Mouse (Mus musculus) testis, adult 2 months (tissue): ENCODE data around the gene Gm35549. TPM values are rescaled to one million over a fixed set of nuclear protein-coding genes. Genes with fewer than 3 reads are reported as not detected.

Experiments used
- H3K27ac ChIP-seq: fragments of 200-500 bp; 2 replicates; pipeline ENCODE4 v1.5.1; 2012; ENCODE audit warnings: low read depth, low read length; ENCODE audit not compliant: control insufficient read depth, insufficient read depth
- H3K27me3 ChIP-seq: fragments of 200-500 bp; 2 replicates; pipeline ENCODE4 v1.6.1; 2012; ENCODE audit warnings: mild to moderate bottlenecking, low read length, moderate library complexity; ENCODE audit not compliant: control insufficient read depth, insufficient read depth
- H3K36me3 ChIP-seq: fragments of 200-500 bp; 2 replicates; pipeline ENCODE4 v1.6.1; 2012; ENCODE audit warnings: mild to moderate bottlenecking, low read length; ENCODE audit not compliant: control insufficient read depth, insufficient read depth
- H3K4me1 ChIP-seq: fragments of 200-500 bp; 2 replicates; pipeline ENCODE4 v1.6.1; 2012; ENCODE audit warnings: low read length; ENCODE audit not compliant: control insufficient read depth, insufficient read depth
- H3K4me3 ChIP-seq: fragments of 200-500 bp; 2 replicates; pipeline ENCODE4 v1.5.1; 2012; ENCODE audit warnings: low read depth, mild to moderate bottlenecking, low read length, moderate library complexity, mixed read lengths; ENCODE audit not compliant: control insufficient read depth
- CTCF ChIP-seq: fragments of 200-500 bp; IDR thresholded peaks from 2 replicates; pipeline ENCODE4 v1.5.1; 2012; ENCODE audit warnings: low read depth, mild to moderate bottlenecking, inconsistent platforms, low read length, moderate library complexity; ENCODE audit not compliant: control insufficient read depth, insufficient read depth, insufficient replicate concordance
- POLR2A ChIP-seq: fragments of 200-500 bp; IDR thresholded peaks from 2 replicates; pipeline ENCODE4 v1.6.1; 2012; ENCODE audit warnings: low read depth, mild to moderate bottlenecking, inconsistent platforms, low read length, moderate library complexity; ENCODE audit not compliant: control insufficient read depth
- polyA plus RNA-seq: library from polyadenylated mRNA; depleted of rRNA; stranded (reverse); fragments of >200 nt; gene quantifications from 2 replicates; pipeline ENCODE4 v1.2.3, GENCODE M21; 2012; rRNA removed

Gm35549 gene
- polyA plus RNA-seq, 1 experiment, result 28.0 TPM

DNA sequence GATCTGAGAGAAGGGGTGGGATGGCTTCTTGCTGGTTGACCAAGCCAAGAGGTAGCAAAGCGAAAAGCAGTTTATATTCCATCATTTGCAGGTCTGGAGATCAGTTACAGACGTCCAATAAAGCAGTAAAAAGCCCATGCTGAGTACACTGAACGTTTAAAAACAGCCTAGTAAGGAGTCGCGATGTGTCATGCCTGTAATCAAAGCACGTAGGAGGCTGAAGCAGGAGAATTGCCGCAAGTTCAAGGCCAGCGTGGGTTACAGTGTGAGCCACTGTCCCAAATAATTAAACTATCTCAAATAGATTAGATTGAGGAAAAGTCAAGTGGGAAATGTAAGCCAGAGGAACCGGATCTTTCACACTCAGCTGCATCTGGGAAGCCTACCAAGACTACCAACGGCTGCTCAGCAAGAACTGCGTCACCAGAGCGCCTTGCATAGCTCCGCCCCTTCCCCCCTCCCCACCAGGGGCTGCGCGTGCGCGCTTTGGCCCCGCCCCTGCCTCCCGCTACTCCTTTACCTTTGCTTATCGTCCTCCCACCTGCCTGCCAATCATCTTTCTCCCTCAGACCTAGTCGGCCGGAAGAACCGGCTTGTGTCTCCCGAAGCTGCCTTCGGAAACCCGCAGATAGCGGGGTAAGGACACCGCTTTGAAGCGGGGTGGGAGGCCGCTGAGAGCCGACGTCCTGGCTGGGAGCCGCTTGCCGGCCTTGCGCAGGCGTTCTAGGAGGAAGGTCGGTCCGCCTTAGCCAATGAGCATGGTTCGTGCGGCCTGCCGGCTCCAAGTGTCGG lies 38.6 kb downstream of the Gm35549 start, which contains the start of gene Tcaim:
Gene Tcaim, plus strand, starts transcription at position 487 of the 792 bp plus-strand sequence.
- Histone ChIP-seq H3K4me3 (peak within 1 kb of the TSS; percentile 88), H3K36me3 (peaks cover 1% of the 10 kb centered on the region; the same call in 1 of the 2 replicates), H3K4me1 (peaks cover 2% of the 10 kb centered on the region; the same call in 1 of the 2 replicates), H3K27ac (peak within 1 kb of the TSS; percentile 93), H3K27me3 (no peaks in the 10 kb centered on the region)
- TF ChIP-seq CTCF, result no peak
- peak; percentile 77 for TF ChIP-seq POLR2A

DNA sequence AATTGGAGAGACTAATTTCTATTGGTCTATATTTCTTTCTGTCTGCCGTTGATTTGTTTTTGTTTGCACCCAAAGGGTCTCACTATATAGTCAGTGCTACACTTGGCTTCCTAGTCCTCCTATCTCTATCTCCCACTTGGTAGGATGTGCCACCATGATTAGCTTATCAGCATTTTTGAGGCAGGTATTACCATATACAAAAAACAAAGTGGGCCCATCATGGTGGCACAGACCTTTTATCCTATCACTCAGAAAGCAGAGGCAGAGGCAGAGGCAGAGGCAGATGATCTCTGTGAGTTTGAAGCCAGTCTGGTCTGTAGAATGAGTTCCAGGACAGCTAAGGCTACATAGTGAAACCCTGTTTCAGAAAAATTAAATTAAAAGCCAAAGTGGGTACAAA lies 57.3 kb downstream of the Gm35549 start:
- TF ChIP-seq POLR2A (no peak), CTCF (no peak)
- Histone ChIP-seq H3K36me3 (no peaks in the 10 kb centered on the region; the same call in 1 of the 2 replicates), H3K27me3 (no peaks in the 10 kb centered on the region), H3K4me3 (no peak overlapping the region), H3K4me1 (no peaks in the 10 kb centered on the region), H3K27ac (no peak overlapping the region)

DNA sequence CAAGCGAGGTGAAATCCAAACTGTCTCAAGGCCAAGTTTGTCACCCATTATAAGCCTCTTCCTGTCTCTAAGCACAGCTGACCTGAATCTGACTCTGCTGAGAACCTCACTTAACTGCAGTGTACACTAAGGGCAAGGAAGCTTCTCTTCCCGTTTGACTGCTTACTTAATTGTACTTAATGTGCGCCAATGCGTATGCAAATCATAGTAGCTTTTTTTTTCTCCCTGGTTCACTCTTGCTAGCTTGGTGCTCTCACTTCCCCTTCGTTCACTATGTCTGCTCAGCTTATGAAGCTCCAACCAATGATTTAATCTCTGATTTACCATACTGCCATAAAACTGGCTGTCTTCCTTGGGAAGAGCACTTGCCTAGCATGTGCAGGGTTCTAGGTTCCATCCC lies 58.6 kb downstream of the Gm35549 start:
- H3K4me1 ChIP-seq, result no peaks in the 10 kb centered on the region
- no peak for TF ChIP-seq POLR2A
- TF ChIP-seq CTCF, result no peak

More for the DNA sequence above, 58.6 kb downstream of the Gm35549 start:
- Histone ChIP-seq H3K36me3 (no peaks in the 10 kb centered on the region; the same call in 1 of the 2 replicates), H3K27me3 (no peaks in the 10 kb centered on the region), H3K27ac (no peak overlapping the region), H3K4me3 (no peak overlapping the region)

Other genes with a start within 250 kb of the Gm35549 start
- gene Topaz1, start 96.7 kb downstream of the Gm35549 start, polyA plus RNA-seq, result 3.1 and 4.7 TPM in 2 replicates
- 5.2 and 5.5 TPM in 2 replicates for gene Tcaim, start 38.5 kb downstream of the Gm35549 start, polyA plus RNA-seq
- 34.2 and 39.0 TPM in 2 replicates for gene Zfp445, start 22.0 kb upstream of the Gm35549 start, polyA plus RNA-seq
- 10.2 and 11.3 TPM in 2 replicates for gene Zkscan7, start 41.6 kb upstream of the Gm35549 start, polyA plus RNA-seq
- gene Zfp105, start 79.0 kb upstream of the Gm35549 start, polyA plus RNA-seq, result 17.3 and 19.9 TPM in 2 replicates
- 1.4 and 1.9 TPM in 2 replicates for gene 1110059G10Rik, start 107.0 kb upstream of the Gm35549 start, polyA plus RNA-seq
- gene Kif15, start 107.0 kb upstream of the Gm35549 start, polyA plus RNA-seq, result 12.9 and 13.7 TPM in 2 replicates
- gene Tmem42, start 177.3 kb upstream of the Gm35549 start, polyA plus RNA-seq, result 7.3 and 8.0 TPM in 2 replicates
- 0.16 and 0.28 TPM in 2 replicates for gene Tgm4, start 190.7 kb upstream of the Gm35549 start, polyA plus RNA-seq